Mouse (Mus musculus): ENCODE data around the gene Gm5065. TPM values are rescaled to one million over a fixed set of nuclear protein-coding genes. Genes with fewer than 3 reads are reported as not detected.

The Gm5065 gene
- not detected in 2 replicates for polyA plus RNA-seq (2015; fragmentation: Nextera tagmentation; extraction: Ambion mirVana)

GRCm38 (mm10) chr7:5350237-5350636, at the start of gene Gm5065:
Gene Gm5065, plus strand, starts transcription at chr7:5350537.
- H3K9me3 ChIP-seq: no peaks in the 10 kb centered on the region; the same call in 1 of the 2 replicates
- H3K27me3 ChIP-seq (replicated peaks): no peaks in the 10 kb centered on the region
- H3K9ac ChIP-seq: no peak within 1 kb of the TSS
- no peak for ATAC-seq (ENCODE audit: insufficient read depth, low FRiP score, low read depth)
- H3K4me1 ChIP-seq: no peaks in the 10 kb centered on the region
- H3K27ac ChIP-seq: no peak within 1 kb of the TSS
- H3K4me3 ChIP-seq (replicated peaks): no peak within 1 kb of the TSS
- no peaks in the 10 kb centered on the region for H3K36me3 ChIP-seq
- WGBS: 80% methylated on average over 1 of the region's 1 CpGs
- no peak within 1 kb of the TSS for H3K4me2 ChIP-seq

DNA sequence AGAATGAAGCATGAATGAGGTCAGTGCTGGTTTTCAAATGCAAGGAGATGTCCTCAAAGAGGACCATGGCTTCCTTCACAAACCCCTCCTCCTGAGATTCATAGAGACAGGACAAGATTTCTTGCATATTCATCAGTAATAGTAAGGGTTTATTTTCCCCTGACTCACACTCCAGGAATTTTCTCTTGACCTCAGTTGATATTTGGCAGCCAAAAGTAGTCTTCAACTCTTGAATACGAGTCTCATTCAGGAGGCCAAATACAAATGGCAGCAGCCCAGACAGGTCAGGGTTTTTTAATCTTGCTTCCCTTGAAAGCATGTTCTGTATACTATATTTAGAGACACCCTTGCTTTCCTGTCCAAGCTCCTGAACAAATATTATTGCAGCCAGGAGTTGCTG, 22.8 kb upstream of the Gm5065 start:
- H3K4me3 ChIP-seq (replicated peaks): no peak overlapping the region
- no peak for ATAC-seq (ENCODE audit: insufficient read depth, low FRiP score, low read depth)
- no peak overlapping the region for H3K4me2 ChIP-seq
- no peaks in the 10 kb centered on the region for H3K4me1 ChIP-seq
- no peak overlapping the region for H3K9ac ChIP-seq
- no peak overlapping the region for H3K27ac ChIP-seq
- no peaks in the 10 kb centered on the region for H3K27me3 ChIP-seq (replicated peaks)
- no peaks in the 10 kb centered on the region for H3K36me3 ChIP-seq
- WGBS: 69% methylated on average over 1 of the region's 1 CpGs
- H3K9me3 ChIP-seq: no peaks in the 10 kb centered on the region

- no peaks in the 10 kb centered on the region for H3K36me3 ChIP-seq
- 74% methylated on average over 4 of the region's 4 CpGs for WGBS
- H3K9me3 ChIP-seq: no peaks in the 10 kb centered on the region; the same call in 1 of the 2 replicates
- no peaks in the 10 kb centered on the region for H3K4me1 ChIP-seq
- no peaks in the 10 kb centered on the region for H3K27me3 ChIP-seq (replicated peaks)
- no peak within 1 kb of the TSS for H3K4me3 ChIP-seq (replicated peaks)
- no peak within 1 kb of the TSS for H3K9ac ChIP-seq
- H3K27ac ChIP-seq: no peak within 1 kb of the TSS
- ATAC-seq (ENCODE audit: insufficient read depth, low FRiP score, low read depth): no peak
- H3K4me2 ChIP-seq: no peak within 1 kb of the TSS
Observed at GRCm38 (mm10) chr7:5350935-5351334, 598 bp downstream of the Gm5065 start, which contains the start of gene Nlrp2. Gene Nlrp2, minus strand, starts transcription at chr7:5351035.

- H3K27ac ChIP-seq: no peak overlapping the region
- no peak overlapping the region for H3K9ac ChIP-seq
- no peaks in the 10 kb centered on the region for H3K36me3 ChIP-seq
- H3K4me2 ChIP-seq: no peak overlapping the region
- H3K27me3 ChIP-seq (replicated peaks): no peaks in the 10 kb centered on the region
- H3K4me3 ChIP-seq (replicated peaks): no peak overlapping the region
- WGBS: 89% methylated on average over 5 of the region's 5 CpGs
- H3K9me3 ChIP-seq: no peaks in the 10 kb centered on the region
- no peaks in the 10 kb centered on the region for H3K4me1 ChIP-seq
- no peak for ATAC-seq (ENCODE audit: insufficient read depth, low FRiP score, low read depth)
Observed at GRCm38 (mm10) chr7:5363599-5363998, 13.3 kb downstream of the Gm5065 start.

GRCm38 (mm10) chr7:5366724-5367123, 16.4 kb downstream of the Gm5065 start:
- Histone ChIP-seq H3K27me3 (replicated peaks) (no peaks in the 10 kb centered on the region), H3K9ac (no peak overlapping the region), H3K4me2 (no peak overlapping the region), H3K36me3 (no peaks in the 10 kb centered on the region), H3K4me1 (no peaks in the 10 kb centered on the region), H3K9me3 (no peaks in the 10 kb centered on the region), H3K27ac (no peak overlapping the region), H3K4me3 (replicated peaks) (no peak overlapping the region)
- WGBS: 85% methylated on average over 2 of the region's 2 CpGs
- ATAC-seq (ENCODE audit: insufficient read depth, low FRiP score, low read depth): no peak

DNA sequence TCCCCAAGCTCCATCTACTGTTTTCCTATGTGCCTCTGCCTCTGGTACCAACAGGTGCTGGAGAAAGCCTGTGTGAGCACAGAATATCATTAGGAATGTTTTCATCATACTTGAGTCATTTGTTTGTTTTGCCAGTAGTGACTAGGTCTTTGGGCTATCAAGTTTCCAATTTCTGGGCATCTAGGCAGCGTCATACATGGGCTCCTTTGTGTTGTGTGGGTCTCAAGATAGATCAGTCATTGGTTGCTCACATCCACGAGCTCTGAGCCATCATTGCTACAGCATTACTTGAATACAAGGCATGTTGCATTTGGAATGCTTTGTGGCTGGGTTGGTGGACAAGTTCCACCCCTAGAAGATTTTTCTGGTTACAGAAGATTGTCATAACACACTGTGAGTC, 55.9 kb downstream of the Gm5065 start:
- WGBS: 39% methylated on average over 2 of the region's 2 CpGs
- Histone ChIP-seq H3K27ac (no peak overlapping the region), H3K9ac (no peak overlapping the region), H3K4me3 (replicated peaks) (no peak overlapping the region), H3K27me3 (replicated peaks) (no peaks in the 10 kb centered on the region), H3K4me1 (no peaks in the 10 kb centered on the region), H3K36me3 (no peaks in the 10 kb centered on the region), H3K4me2 (no peak overlapping the region), H3K9me3 (no peaks in the 10 kb centered on the region; the same call in 1 of the 2 replicates)
- ATAC-seq (ENCODE audit: insufficient read depth, low FRiP score, low read depth): no peak

Other genes with a start within 250 kb of the Gm5065 start
- not detected in 2 replicates for gene Rfpl4, start 233.6 kb upstream of the Gm5065 start, polyA plus RNA-seq (2015; fragmentation: Nextera tagmentation; extraction: Ambion mirVana)
- 0.30 and 0.55 TPM in 2 replicates for gene Rasl2-9, start 224.6 kb upstream of the Gm5065 start, polyA plus RNA-seq (2015; fragmentation: Nextera tagmentation; extraction: Ambion mirVana)
- 0.01 TPM in 1 of 2 replicates, not detected in the other for gene Vmn1r55, start 200.9 kb upstream of the Gm5065 start, polyA plus RNA-seq (2015; fragmentation: Nextera tagmentation; extraction: Ambion mirVana)
- gene Vmn1r56, start 153.8 kb upstream of the Gm5065 start, polyA plus RNA-seq (2015; fragmentation: Nextera tagmentation; extraction: Ambion mirVana): not detected in 2 replicates
- not detected in 2 replicates for gene Vmn1r57, start 132.0 kb upstream of the Gm5065 start, polyA plus RNA-seq (2015; fragmentation: Nextera tagmentation; extraction: Ambion mirVana)
- gene Nlrp2, start 498 bp downstream of the Gm5065 start, polyA plus RNA-seq (2015; fragmentation: Nextera tagmentation; extraction: Ambion mirVana): not detected in 2 replicates
- gene Vmn1r58, start 62.9 kb downstream of the Gm5065 start, polyA plus RNA-seq (2015; fragmentation: Nextera tagmentation; extraction: Ambion mirVana): not detected in 2 replicates
- not detected in 2 replicates for gene Vmn1r59, start 106.2 kb downstream of the Gm5065 start, polyA plus RNA-seq (2015; fragmentation: Nextera tagmentation; extraction: Ambion mirVana)
- not detected in 2 replicates for gene Vmn2r28, start 143.4 kb downstream of the Gm5065 start, polyA plus RNA-seq (2015; fragmentation: Nextera tagmentation; extraction: Ambion mirVana)
- gene Vmn1r60, start 196.8 kb downstream of the Gm5065 start, polyA plus RNA-seq (2015; fragmentation: Nextera tagmentation; extraction: Ambion mirVana): not detected in 2 replicates